Mouse (Mus musculus): ENCODE data around the gene Ccdc155. TPM values are rescaled to one million over a fixed set of nuclear protein-coding genes. Genes with fewer than 3 reads are reported as not detected.

The Ccdc155 gene
- polyA plus RNA-seq, 1 experiment, result not detected

DNA sequence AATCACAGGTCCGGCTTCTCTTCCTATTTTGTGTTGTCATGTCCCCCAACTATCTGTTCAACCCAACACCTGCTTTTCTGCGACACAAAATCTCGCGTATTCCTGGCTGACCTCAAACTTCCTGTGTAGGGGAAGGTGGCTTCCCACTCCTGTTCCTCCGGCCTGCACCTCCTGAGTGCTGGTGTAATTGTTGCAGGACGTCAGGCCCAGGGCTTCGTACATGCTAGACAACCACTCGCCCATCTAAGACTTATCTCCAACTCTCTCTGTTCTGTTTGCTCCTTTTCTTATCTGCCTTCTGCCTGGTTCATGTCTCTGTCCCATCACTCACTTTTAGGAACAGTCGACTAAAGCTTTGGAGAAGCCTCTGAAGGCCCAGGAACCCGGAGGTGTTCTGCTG lies 6.4 kb upstream of the Ccdc155 start:
- Histone ChIP-seq H3K27me3 (ENCODE audit: control insufficient read depth, insufficient read depth, insufficient read length) (peaks cover 9% of the 10 kb centered on the region), H3K36me3 (ENCODE audit: control insufficient read depth, insufficient read depth) (no peaks in the 10 kb centered on the region), H3K79me2 (ENCODE audit: control insufficient read depth, insufficient read depth) (peaks cover 2% of the 10 kb centered on the region), H3ac (ENCODE audit: control insufficient read depth, insufficient read length, low read depth) (no peak overlapping the region), H3K4me3 (ENCODE audit: insufficient read depth, poor library complexity, severe bottlenecking) (no peak overlapping the region), H3K79me3 (ENCODE audit: low read depth) (no peaks in the 10 kb centered on the region)
- TF ChIP-seq CTCF (IDR thresholded peaks at IDR 0.05; ENCODE audit: control insufficient read depth, insufficient read depth, insufficient read length) (no peak), FOSL1 (IDR thresholded peaks at IDR 0.05; ENCODE audit: insufficient read depth, low read length, poor library complexity, severe bottlenecking) (no peak), MYOD1 (IDR thresholded peaks at IDR 0.05; ENCODE audit: control insufficient read depth, insufficient read length, low read depth) (no peak), CEBPB (IDR thresholded peaks at IDR 0.05; ENCODE audit: low read depth) (no peak), MAX (IDR thresholded peaks at IDR 0.05) (no peak), USF1 (IDR thresholded peaks at IDR 0.05; ENCODE audit: low read depth) (no peak), MYOG (IDR thresholded peaks at IDR 0.05; ENCODE audit: control insufficient read depth, extremely low read depth, insufficient read length) (no peak)

DNA sequence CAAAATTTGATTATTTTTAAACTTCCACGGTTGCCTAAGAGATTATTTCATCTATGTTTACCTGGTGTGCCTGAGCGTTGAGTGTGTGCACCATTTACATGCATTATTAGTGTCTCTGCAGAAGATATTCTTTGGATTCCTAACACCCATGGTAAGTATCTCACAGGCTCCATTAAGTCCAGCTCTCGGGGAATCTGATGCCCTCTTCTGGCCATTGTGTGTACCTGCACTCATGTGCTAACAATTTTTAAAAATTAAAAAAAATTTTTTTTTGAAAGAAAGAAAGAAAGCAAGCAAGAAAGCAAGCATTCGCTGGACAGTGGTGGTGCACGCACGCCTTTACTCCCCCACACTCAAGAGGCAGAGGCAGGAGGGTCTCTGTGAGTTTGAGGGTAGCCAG lies 3.6 kb upstream of the Ccdc155 start:
- H3ac ChIP-seq (ENCODE audit: control insufficient read depth, insufficient read length, low read depth), result no peak overlapping the region
- H3K4me3 ChIP-seq (ENCODE audit: insufficient read depth, poor library complexity, severe bottlenecking), result no peak overlapping the region
- no peaks in the 10 kb centered on the region for H3K36me3 ChIP-seq (ENCODE audit: control insufficient read depth, insufficient read depth)
- no peaks in the 10 kb centered on the region for H3K79me2 ChIP-seq (ENCODE audit: control insufficient read depth, insufficient read depth)
- TF ChIP-seq CEBPB (IDR thresholded peaks at IDR 0.05; ENCODE audit: low read depth), result no peak
- no peak for TF ChIP-seq FOSL1 (IDR thresholded peaks at IDR 0.05; ENCODE audit: insufficient read depth, low read length, poor library complexity, severe bottlenecking)
- TF ChIP-seq MAX (IDR thresholded peaks at IDR 0.05), result no peak
- TF ChIP-seq MYOD1 (IDR thresholded peaks at IDR 0.05; ENCODE audit: control insufficient read depth, insufficient read length, low read depth), result no peak
- no peak for TF ChIP-seq MYOG (IDR thresholded peaks at IDR 0.05; ENCODE audit: control insufficient read depth, extremely low read depth, insufficient read length)
- TF ChIP-seq USF1 (IDR thresholded peaks at IDR 0.05; ENCODE audit: low read depth), result no peak
- no peak for TF ChIP-seq CTCF (IDR thresholded peaks at IDR 0.05; ENCODE audit: control insufficient read depth, insufficient read depth, insufficient read length)
- H3K27me3 ChIP-seq (ENCODE audit: control insufficient read depth, insufficient read depth, insufficient read length), result peaks cover 9% of the 10 kb centered on the region
- H3K79me3 ChIP-seq (ENCODE audit: low read depth), result no peaks in the 10 kb centered on the region

DNA sequence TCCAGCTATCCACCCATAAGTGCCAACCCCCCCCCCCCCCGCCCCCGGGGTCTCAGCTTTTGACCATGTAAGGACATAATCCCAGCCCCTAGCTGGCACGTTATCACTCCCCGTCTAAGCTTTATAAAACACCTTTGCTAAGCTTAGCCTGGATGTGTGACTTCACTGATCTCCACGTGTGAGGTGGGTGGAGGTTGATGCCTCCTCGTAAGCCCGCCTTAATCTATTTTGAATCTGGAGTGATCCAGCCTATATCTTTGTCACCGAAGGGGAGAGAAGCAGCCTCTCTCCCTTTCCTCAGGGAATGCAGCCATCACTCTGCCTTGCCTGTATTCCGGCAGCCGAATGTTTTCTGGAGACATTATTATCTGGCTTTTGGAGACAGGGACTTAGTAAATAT lies 2.0 kb downstream of the Ccdc155 start:
- Histone ChIP-seq H3K36me3 (ENCODE audit: control insufficient read depth, insufficient read depth) (no peaks in the 10 kb centered on the region), H3ac (ENCODE audit: control insufficient read depth, insufficient read length, low read depth) (no peak overlapping the region), H3K27me3 (ENCODE audit: control insufficient read depth, insufficient read depth, insufficient read length) (peaks cover 9% of the 10 kb centered on the region), H3K79me3 (ENCODE audit: low read depth) (no peaks in the 10 kb centered on the region), H3K79me2 (ENCODE audit: control insufficient read depth, insufficient read depth) (no peaks in the 10 kb centered on the region), H3K4me3 (ENCODE audit: insufficient read depth, poor library complexity, severe bottlenecking) (no peak overlapping the region)
- TF ChIP-seq FOSL1 (IDR thresholded peaks at IDR 0.05; ENCODE audit: insufficient read depth, low read length, poor library complexity, severe bottlenecking), result no peak
- no peak for TF ChIP-seq MYOD1 (IDR thresholded peaks at IDR 0.05; ENCODE audit: control insufficient read depth, insufficient read length, low read depth)
- TF ChIP-seq CEBPB (IDR thresholded peaks at IDR 0.05; ENCODE audit: low read depth), result no peak
- no peak for TF ChIP-seq MAX (IDR thresholded peaks at IDR 0.05)
- no peak for TF ChIP-seq CTCF (IDR thresholded peaks at IDR 0.05; ENCODE audit: control insufficient read depth, insufficient read depth, insufficient read length)

DNA sequence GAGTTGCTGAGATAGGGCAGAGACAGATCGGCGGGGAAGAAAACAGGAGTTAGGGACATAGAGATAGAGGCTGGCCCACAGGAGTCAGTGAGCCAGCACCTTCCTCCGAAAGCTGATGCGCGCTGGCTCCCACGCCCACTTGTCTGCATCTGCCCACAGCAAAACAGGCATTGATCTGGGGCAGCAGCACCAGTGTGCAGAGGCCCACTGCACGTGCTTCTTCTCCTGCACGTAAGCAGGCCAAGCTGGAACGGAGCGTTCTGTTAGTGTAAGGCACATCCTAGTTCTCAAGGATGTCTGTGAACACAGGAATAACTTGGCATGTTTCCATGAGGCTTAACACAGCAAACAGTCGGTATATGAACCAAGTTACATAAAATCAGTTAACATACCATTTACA lies 5.7 kb downstream of the Ccdc155 start:
- TF ChIP-seq MYOD1 (IDR thresholded peaks at IDR 0.05; ENCODE audit: control insufficient read depth, insufficient read length, low read depth), result no peak
- TF ChIP-seq CEBPB (IDR thresholded peaks at IDR 0.05; ENCODE audit: low read depth), result no peak
- TF ChIP-seq MYOG (IDR thresholded peaks at IDR 0.05; ENCODE audit: control insufficient read depth, extremely low read depth, insufficient read length), result no peak
- TF ChIP-seq CTCF (IDR thresholded peaks at IDR 0.05; ENCODE audit: control insufficient read depth, insufficient read depth, insufficient read length), result no peak
- no peak for TF ChIP-seq USF1 (IDR thresholded peaks at IDR 0.05; ENCODE audit: low read depth)
- TF ChIP-seq MAX (IDR thresholded peaks at IDR 0.05), result no peak
- TF ChIP-seq FOSL1 (IDR thresholded peaks at IDR 0.05; ENCODE audit: insufficient read depth, low read length, poor library complexity, severe bottlenecking), result no peak
- Histone ChIP-seq H3K79me2 (ENCODE audit: control insufficient read depth, insufficient read depth) (no peaks in the 10 kb centered on the region), H3K27me3 (ENCODE audit: control insufficient read depth, insufficient read depth, insufficient read length) (peaks cover 9% of the 10 kb centered on the region), H3K79me3 (ENCODE audit: low read depth) (no peaks in the 10 kb centered on the region), H3ac (ENCODE audit: control insufficient read depth, insufficient read length, low read depth) (no peak overlapping the region), H3K36me3 (ENCODE audit: control insufficient read depth, insufficient read depth) (no peaks in the 10 kb centered on the region), H3K4me3 (ENCODE audit: insufficient read depth, poor library complexity, severe bottlenecking) (no peak overlapping the region)

DNA sequence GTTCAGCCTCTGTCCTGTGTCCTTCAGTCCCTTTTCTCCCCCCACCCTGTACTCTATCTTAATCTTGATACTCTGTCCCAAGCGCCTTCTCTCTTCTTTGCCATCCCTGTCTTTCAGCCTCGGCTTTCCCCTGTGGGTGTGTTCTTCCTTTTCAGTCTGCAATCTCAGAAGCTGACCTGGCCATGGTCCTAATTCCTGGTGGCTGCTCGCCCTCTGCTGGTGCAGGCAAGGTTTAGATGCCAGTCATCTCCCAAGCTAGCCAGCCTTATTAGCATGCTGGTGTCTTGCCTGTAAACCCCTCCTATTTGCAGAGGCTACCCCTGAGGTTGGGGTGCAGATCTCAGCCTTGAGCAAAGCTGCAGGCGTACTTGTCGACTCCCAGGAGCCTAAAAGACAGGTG lies 6.3 kb downstream of the Ccdc155 start:
- Histone ChIP-seq H3K36me3 (ENCODE audit: control insufficient read depth, insufficient read depth) (no peaks in the 10 kb centered on the region), H3K79me3 (ENCODE audit: low read depth) (no peaks in the 10 kb centered on the region), H3K4me3 (ENCODE audit: insufficient read depth, poor library complexity, severe bottlenecking) (no peak overlapping the region), H3K79me2 (ENCODE audit: control insufficient read depth, insufficient read depth) (no peaks in the 10 kb centered on the region), H3K27me3 (ENCODE audit: control insufficient read depth, insufficient read depth, insufficient read length) (peaks cover 9% of the 10 kb centered on the region), H3ac (ENCODE audit: control insufficient read depth, insufficient read length, low read depth) (no peak overlapping the region)
- TF ChIP-seq MYOG (IDR thresholded peaks at IDR 0.05; ENCODE audit: control insufficient read depth, extremely low read depth, insufficient read length), result no peak
- TF ChIP-seq MAX (IDR thresholded peaks at IDR 0.05), result no peak
- TF ChIP-seq FOSL1 (IDR thresholded peaks at IDR 0.05; ENCODE audit: insufficient read depth, low read length, poor library complexity, severe bottlenecking), result no peak
- peak; percentile 88 for TF ChIP-seq CTCF (IDR thresholded peaks at IDR 0.05; ENCODE audit: control insufficient read depth, insufficient read depth, insufficient read length)
- no peak for TF ChIP-seq USF1 (IDR thresholded peaks at IDR 0.05; ENCODE audit: low read depth)
- no peak for TF ChIP-seq CEBPB (IDR thresholded peaks at IDR 0.05; ENCODE audit: low read depth)
- TF ChIP-seq MYOD1 (IDR thresholded peaks at IDR 0.05; ENCODE audit: control insufficient read depth, insufficient read length, low read depth), result no peak

DNA sequence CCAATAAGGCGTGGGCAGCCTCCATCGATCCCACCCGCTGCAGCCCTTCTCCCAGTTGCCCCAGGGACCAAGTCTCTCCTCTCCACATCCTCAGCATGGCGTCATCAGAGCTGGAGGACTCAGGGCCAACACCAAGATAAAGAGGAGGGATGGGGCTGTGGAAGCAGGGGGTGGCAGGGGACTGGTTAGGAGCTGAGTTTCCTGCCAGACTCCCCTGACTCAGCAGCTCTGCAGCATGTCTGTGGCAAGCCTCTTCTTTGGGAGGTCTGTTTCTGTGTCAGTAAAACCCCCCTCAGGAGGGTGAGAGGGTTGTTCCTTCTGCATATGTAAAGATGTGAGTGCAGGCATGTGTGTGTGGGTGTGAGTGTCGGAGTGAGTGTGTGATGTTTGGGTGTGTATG lies 7.7 kb downstream of the Ccdc155 start:
- H3ac ChIP-seq (ENCODE audit: control insufficient read depth, insufficient read length, low read depth), result no peak overlapping the region
- peaks cover 9% of the 10 kb centered on the region for H3K27me3 ChIP-seq (ENCODE audit: control insufficient read depth, insufficient read depth, insufficient read length)
- H3K4me3 ChIP-seq (ENCODE audit: insufficient read depth, poor library complexity, severe bottlenecking), result no peak overlapping the region
- no peaks in the 10 kb centered on the region for H3K79me3 ChIP-seq (ENCODE audit: low read depth)
- no peaks in the 10 kb centered on the region for H3K79me2 ChIP-seq (ENCODE audit: control insufficient read depth, insufficient read depth)
- H3K36me3 ChIP-seq (ENCODE audit: control insufficient read depth, insufficient read depth), result no peaks in the 10 kb centered on the region
- TF ChIP-seq CTCF (IDR thresholded peaks at IDR 0.05; ENCODE audit: control insufficient read depth, insufficient read depth, insufficient read length), result no peak
- TF ChIP-seq MYOD1 (IDR thresholded peaks at IDR 0.05; ENCODE audit: control insufficient read depth, insufficient read length, low read depth), result no peak
- no peak for TF ChIP-seq FOSL1 (IDR thresholded peaks at IDR 0.05; ENCODE audit: insufficient read depth, low read length, poor library complexity, severe bottlenecking)
- TF ChIP-seq MAX (IDR thresholded peaks at IDR 0.05), result no peak
- TF ChIP-seq USF1 (IDR thresholded peaks at IDR 0.05; ENCODE audit: low read depth), result no peak
- no peak for TF ChIP-seq MYOG (IDR thresholded peaks at IDR 0.05; ENCODE audit: control insufficient read depth, extremely low read depth, insufficient read length)
- TF ChIP-seq CEBPB (IDR thresholded peaks at IDR 0.05; ENCODE audit: low read depth), result no peak

All from C2C12 (cell line).